Mouse (Mus musculus) ES-Bruce4 (cell line): ENCODE results near the gene Tra2a.

Experiments
- CTCF ChIP-seq: IDR thresholded peaks from one replicate; pipeline ENCODE4 v1.8.1; 2011; ENCODE audit warnings: low read depth, low read length
- EP300 ChIP-seq: IDR thresholded peaks from 2 replicates; pipeline ENCODE4 v1.6.1; 2011; ENCODE audit warnings: low read depth, low read length; ENCODE audit not compliant: insufficient read depth
- POLR2A ChIP-seq: IDR thresholded peaks from one replicate; pipeline ENCODE4 v1.8.1; 2011; ENCODE audit warnings: low read length; ENCODE audit not compliant: insufficient read depth

GRCm38 (mm10) chr6:49214928-49215747 lies 48.7 kb downstream of the Tra2a start, which contains the start of gene Igf2bp3:
- TF ChIP-seq CTCF (no peak), EP300 (peak; percentile 32; the same call in 1 of the 2 replicates), POLR2A (no peak)
